Mouse (Mus musculus) stomach, postnatal 0 days (tissue): Measurements from ENCODE around the gene 4931406P16Rik.

Experiments used
- CTCF ChIP-seq: IDR thresholded peaks from 2 replicates; pipeline ENCODE4 v1.5.1; 2016; ENCODE audit warnings: antibody characterized with exemption, low read depth, mild to moderate bottlenecking, moderate library complexity
- EP300 ChIP-seq: optimal IDR thresholded peaks from 2 replicates; pipeline ENCODE3; 2016; ENCODE audit warnings: antibody characterized with exemption

DNA sequence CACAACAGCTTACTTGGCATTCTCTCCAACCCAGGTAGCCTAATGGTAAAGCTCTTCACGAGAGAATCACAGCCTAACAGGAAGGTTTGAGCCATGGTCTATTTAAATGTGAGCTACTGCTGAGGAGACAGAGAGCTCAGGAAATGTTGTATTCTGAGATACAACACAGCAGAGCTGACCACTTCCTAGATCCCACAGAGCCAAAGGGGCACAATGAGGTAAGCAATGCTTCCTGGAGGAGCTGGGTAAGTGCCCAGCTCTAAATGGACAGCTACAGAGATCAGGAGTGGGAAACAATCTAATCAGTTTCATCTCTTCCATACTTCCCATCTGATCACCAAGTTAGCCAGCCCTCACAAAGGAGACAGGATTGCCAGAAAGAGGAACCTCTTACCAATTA, 22.1 kb downstream of the 4931406P16Rik start:
- TF ChIP-seq CTCF (no peak), EP300 (no peak)
